Mouse (Mus musculus) bone marrow, adult 2 months (tissue): ENCODE results near the gene Trappc12. TPM values are rescaled to one million over a fixed set of nuclear protein-coding genes. Genes with fewer than 3 reads are reported as not detected.

Source experiments
- H3K27ac ChIP-seq: fragments of 200-500 bp; 2 replicates; pipeline ENCODE4 v1.5.1; 2012; ENCODE audit warnings: low read depth, mild to moderate bottlenecking, control low read depth, inconsistent platforms, low read length; ENCODE audit not compliant: control insufficient read depth, poor library complexity, insufficient read depth
- H3K4me1 ChIP-seq: fragments of 200-500 bp; 2 replicates; pipeline ENCODE4 v1.6.1; 2011; ENCODE audit warnings: low read length; ENCODE audit not compliant: control insufficient read depth, insufficient read depth
- H3K4me3 ChIP-seq: fragments of 200-500 bp; replicated peaks from 2 replicates; pipeline ENCODE3; 2011; ENCODE audit warnings: mild to moderate bottlenecking, low read depth, low read length, control low read depth; ENCODE audit not compliant: control insufficient read depth
- CTCF ChIP-seq: fragments of 200-500 bp; IDR thresholded peaks from 2 replicates; pipeline ENCODE4 v1.5.1; 2011; ENCODE audit warnings: low read length, control low read depth; ENCODE audit not compliant: control insufficient read depth, insufficient read depth
- POLR2A ChIP-seq: fragments of 200-500 bp; IDR thresholded peaks from 2 replicates; pipeline ENCODE4 v1.6.1; 2011; ENCODE audit warnings: low read depth, mild to moderate bottlenecking, control low read depth, low read length, borderline replicate concordance; ENCODE audit not compliant: control insufficient read depth
- WGBS: fragments of 180-500 bp; shearing (Covaris S2); methylation state at CpG from one replicate; pipeline ENCODE4 v1.1.7; 2018; 5-methylcytosine and 5-hydroxymethylcytosine counted together
- polyA plus RNA-seq: library from polyadenylated mRNA; stranded (reverse); fragments of >200 nt; gene quantifications from 2 replicates; pipeline ENCODE4 v1.2.4, GENCODE M21; 2011; ENCODE audit warnings: low replicate concordance; ENCODE audit not compliant: missing spikeins, insufficient read depth, insufficient read length

Trappc12 gene
- 9.5 and 12.8 TPM in 2 replicates for polyA plus RNA-seq

GRCm38 (mm10) chr12:28750021-28750633 is at the start of gene Trappc12:
Gene Trappc12 (minus strand): TSS chr12:28750472.
- Histone ChIP-seq H3K4me3 (peak within 1 kb of the TSS; percentile 97), H3K4me1 (peaks cover 4% of the 10 kb centered on the region), H3K27ac (peak within 1 kb of the TSS; percentile 50)
- TF ChIP-seq POLR2A (peak; percentile 60; the same call in 1 of the 2 replicates), CTCF (no peak)
- WGBS, result under 1% methylated on average over 41 of the region's 41 CpGs

- Histone ChIP-seq H3K27ac (peak overlapping the region; percentile 65), H3K4me3 (no peak overlapping the region), H3K4me1 (peaks cover 8% of the 10 kb centered on the region)
- TF ChIP-seq CTCF (no peak), POLR2A (no peak)
- WGBS, result 55% methylated on average over 11 of the region's 11 CpGs
Measured at GRCm38 (mm10) chr12:28799798-28800411, 49.6 kb upstream of the Trappc12 start.

- H3K27ac ChIP-seq, result no peak overlapping the region
- no peak overlapping the region for H3K4me3 ChIP-seq
- peaks cover 2% of the 10 kb centered on the region; the same call in 1 of the 2 replicates for H3K4me1 ChIP-seq
- no peak for TF ChIP-seq CTCF
- TF ChIP-seq POLR2A, result no peak
Measured at GRCm38 (mm10) chr12:28796881-28797420, 46.7 kb upstream of the Trappc12 start.

GRCm38 (mm10) chr12:28795041-28795440 is 44.8 kb upstream of the Trappc12 start:
- no peak for TF ChIP-seq POLR2A
- TF ChIP-seq CTCF, result no peak
- Histone ChIP-seq H3K27ac (no peak overlapping the region), H3K4me3 (no peak overlapping the region), H3K4me1 (0 out of 2 replicates have a peak, but pooled peaks cover 2% of the 10 kb centered on the region)
- 93% methylated on average over 3 of the region's 3 CpGs for WGBS

GRCm38 (mm10) chr12:28793715-28794114 is 43.4 kb upstream of the Trappc12 start:
- 87% methylated on average over 2 of the region's 2 CpGs for WGBS
- H3K4me3 ChIP-seq, result no peak overlapping the region
- TF ChIP-seq CTCF (no peak), POLR2A (no peak)

GRCm38 (mm10) chr12:28792613-28793012 is 42.3 kb upstream of the Trappc12 start:
- Histone ChIP-seq H3K27ac (no peak overlapping the region), H3K4me3 (no peak overlapping the region), H3K4me1 (no peaks in the 10 kb centered on the region)
- WGBS, result 86% methylated on average over 3 of the region's 3 CpGs
- TF ChIP-seq POLR2A (no peak), CTCF (no peak)

More at GRCm38 (mm10) chr12:28793715-28794114, 43.4 kb upstream of the Trappc12 start:
- H3K4me1 ChIP-seq, result no peaks in the 10 kb centered on the region
- H3K27ac ChIP-seq, result no peak overlapping the region

GRCm38 (mm10) chr12:28786310-28786709 is 36.0 kb upstream of the Trappc12 start:
- Histone ChIP-seq H3K4me3 (no peak overlapping the region), H3K4me1 (no peaks in the 10 kb centered on the region), H3K27ac (no peak overlapping the region)
- no peak for TF ChIP-seq POLR2A
- no peak for TF ChIP-seq CTCF
- 92% methylated on average over 6 of the region's 6 CpGs for WGBS

GRCm38 (mm10) chr12:28785299-28785698 is 35.0 kb upstream of the Trappc12 start:
- no peaks in the 10 kb centered on the region for H3K4me1 ChIP-seq
- TF ChIP-seq CTCF (no peak), POLR2A (no peak)
- no peak overlapping the region for H3K27ac ChIP-seq
- no peak overlapping the region for H3K4me3 ChIP-seq
- WGBS, result 71% methylated on average over 1 of the region's 1 CpGs

- 88% methylated on average over 8 of the region's 8 CpGs for WGBS
- TF ChIP-seq POLR2A (no peak), CTCF (no peak)
- no peak overlapping the region for H3K4me3 ChIP-seq
- H3K27ac ChIP-seq, result no peak overlapping the region
- H3K4me1 ChIP-seq, result no peaks in the 10 kb centered on the region
Measured at GRCm38 (mm10) chr12:28784864-28785263, 34.6 kb upstream of the Trappc12 start.
